Mouse (Mus musculus) kidney, adult 9 months (tissue): ENCODE measurements around the gene Bank1.
"Not testable (repeated sequence)": the region's sequence is repeated elsewhere in the genome, so short reads cannot be mapped to it uniquely, and the experiment has no call there.

Experiments
- DNase-seq: peaks from one replicate; pipeline ENCODE4 v3.0.0; 2022

The Bank1 gene

DNA sequence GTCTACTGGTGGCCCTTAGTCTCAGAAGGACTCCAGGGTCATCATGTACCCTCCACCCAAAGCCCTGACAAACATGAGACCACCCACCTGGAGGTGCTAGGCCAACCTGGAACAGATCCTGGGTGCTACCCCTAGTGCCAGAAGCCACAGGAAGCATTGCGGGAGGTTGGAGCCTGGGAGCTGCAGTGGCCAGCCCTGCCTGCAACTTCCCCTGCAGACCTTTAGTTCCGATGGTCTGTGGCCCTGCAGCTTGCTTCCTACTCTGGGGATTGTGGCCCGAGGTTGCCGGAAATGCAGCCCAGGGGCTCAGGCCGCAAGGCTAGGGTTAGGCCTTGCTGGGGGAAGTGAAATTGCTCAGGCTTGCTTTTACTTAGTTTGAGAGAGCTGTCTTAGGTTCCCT is at the start of gene Bank1:
Gene Bank1, minus strand, starts transcription at position 284 of the 400 bp plus-strand sequence.
- DNase-seq = peak; percentile 16

DNA sequence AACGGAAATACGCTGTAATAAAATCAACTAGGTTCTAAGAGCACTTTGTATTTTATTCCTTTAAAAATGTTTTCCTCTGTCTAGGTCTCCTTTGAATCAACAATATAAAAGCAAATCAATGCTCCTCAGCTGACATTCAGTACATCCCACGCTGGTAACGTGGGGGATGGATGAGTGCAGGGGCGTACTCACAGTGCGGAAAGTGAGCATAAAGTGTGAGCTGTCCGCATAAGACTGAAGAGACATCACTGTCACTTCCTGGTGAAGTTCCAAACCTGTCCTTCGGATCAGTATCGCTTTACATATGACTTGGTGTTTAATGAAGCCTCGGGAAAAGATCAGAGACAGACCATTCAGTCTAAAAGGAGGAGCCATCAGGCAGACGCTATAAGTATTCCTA is 44.0 kb upstream of the Bank1 start:
- no peak for DNase-seq

DNA sequence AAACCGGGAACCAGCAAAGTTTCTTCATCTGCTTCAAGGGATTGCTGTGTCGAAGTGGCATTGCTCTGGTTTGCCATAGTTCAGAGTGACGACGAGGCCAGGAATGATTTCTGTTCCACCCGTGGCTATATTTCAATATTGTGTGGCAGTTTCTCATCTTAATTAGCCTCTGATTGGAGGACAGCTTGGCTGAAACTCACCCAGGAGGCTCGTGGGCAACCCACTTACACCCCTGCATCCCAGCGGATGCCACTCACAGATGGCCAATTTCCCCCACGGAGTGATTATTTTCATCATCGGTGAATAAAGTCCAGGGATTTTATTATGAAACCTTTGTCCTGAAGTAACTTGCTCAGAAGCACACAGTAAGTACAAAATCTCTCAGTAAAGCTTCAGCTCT is 43.6 kb upstream of the Bank1 start:
- no peak for DNase-seq

DNA sequence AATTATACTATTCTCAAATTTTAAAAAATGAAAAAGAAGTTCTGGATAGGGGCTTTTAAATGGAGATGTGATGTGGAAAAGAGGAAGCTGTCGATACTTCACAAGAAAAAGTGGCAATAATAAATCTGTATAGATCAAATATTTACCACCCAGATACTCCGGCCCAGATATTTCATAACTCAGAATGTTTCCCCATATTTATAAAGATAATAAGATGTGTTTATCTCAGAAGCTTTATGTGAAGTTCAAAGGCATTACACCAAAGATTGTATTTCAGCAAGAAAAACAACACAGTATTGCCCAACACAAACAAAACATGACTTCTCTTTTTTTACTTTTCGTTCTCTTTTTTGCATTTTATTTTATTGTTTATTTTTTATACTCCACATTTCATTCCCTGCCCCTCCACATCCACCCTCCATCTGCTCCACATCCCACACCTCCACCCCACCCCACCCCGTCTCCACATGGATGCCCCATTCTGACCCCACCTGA is 42.7 kb upstream of the Bank1 start:
- no peak for DNase-seq

DNA sequence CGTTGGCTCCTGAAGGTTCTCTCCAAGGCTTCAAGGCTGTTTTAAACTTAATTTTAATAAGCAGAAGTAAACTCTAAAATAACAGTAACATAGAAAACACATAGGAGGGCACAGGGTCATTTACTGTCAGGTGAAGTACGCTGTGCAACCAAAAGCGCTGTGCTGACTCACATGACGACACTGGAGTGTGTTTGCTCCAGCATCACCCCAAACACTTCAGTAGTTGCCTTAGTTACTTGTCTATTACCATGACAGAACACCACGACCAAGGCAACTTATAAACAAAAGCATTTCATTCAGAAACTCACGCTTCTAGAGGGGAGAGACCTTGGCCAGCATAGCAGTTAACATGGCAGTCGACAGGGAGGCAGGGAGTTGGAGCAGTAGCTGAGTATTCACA is 23.8 kb upstream of the Bank1 start:
- no peak for DNase-seq

DNA sequence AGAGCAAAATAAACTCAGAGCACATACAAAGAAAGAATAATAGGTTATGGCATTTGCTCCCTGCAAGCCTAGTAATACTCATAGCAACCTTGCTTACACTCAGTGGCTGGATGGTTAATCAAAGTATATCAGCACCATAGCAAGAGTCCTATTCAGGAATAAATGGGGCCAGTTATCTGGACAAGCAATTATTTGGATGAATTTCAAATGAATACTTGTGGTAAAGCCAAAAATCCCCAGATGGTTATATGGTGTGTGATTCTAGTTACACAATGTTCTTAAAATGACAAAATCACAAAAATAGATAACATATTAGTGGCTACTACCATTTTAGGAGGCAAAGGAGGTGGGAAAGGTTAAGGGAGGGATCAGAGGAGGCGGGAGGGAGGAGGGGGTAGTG is 22.7 kb upstream of the Bank1 start:
- no peak for DNase-seq

DNA sequence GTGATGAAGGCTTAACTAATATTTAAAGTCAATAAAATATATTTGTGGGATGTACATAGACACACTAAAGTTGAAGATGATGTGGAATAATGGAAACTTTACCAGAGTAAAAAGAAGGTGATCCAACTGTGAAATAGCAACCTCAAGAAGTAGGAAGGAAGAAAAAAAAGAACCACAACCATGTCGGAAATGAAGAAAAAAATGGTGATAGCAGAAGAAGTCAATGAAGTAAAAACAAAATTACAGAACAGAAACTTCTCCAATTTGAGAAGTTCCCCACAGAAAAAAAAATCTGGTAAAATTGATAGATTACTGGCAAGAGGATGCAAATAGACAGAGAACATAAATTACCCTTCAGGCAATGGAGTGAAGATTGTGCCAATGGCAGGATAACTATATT is 21.4 kb upstream of the Bank1 start:
- DNase-seq = no peak

DNA sequence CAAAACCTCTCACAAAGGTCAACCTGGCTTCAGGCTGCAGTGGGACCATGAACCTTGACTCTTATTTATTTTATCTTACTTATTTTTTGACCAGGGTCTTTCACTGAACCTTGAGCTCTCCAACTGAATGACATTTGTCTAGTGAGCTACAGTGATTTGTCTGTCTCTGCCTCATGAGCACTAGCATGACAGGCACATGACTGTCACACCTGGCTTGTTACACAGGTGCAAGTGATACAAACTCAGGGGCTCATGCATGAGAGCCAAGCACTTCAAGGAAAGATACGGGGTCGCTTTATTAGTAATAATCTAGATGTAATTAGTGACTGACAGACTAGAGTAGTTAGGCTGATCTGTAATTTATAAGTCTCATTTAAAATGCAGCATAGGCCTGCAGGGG is 16.0 kb upstream of the Bank1 start:
- no peak for DNase-seq

DNA sequence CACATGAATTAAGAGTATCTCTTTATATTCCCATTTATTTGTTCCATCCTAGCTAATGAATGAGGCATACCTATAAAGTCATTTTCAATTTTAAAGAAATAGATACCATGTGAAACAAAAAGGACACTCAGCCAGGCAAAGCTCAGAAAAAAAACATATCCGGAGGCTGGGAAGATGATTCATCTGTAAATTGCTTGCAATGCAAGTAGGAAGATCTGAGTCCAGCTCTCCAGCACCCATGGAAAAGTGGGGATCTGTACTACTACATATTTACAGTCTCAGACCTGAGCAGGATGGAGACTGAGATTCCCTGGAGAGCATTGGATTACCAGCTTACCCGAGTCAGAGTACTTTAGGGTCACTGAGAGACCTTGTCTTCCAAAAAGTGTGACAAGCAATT is 14.0 kb upstream of the Bank1 start:
- no peak for DNase-seq

DNA sequence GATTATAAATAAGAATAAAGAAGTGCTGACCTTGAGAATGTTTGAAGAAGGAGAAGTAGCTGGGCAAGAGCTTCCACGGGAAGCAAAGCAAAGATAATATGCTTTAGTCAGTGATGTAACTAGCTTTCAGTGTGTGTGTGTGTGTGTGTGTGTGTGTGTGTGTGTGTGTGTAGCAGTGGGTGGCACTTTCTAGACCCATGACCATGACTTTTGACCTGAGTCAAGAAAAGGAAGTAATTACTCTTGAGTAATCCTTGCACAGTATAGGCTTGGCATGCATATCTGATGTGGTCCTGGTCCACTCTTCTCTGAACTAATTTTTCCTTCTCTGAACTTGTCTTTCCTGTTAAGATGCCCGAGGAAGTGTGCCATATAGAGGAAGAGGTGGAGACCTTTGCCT is 5.3 kb upstream of the Bank1 start:
- peak; percentile 3 for DNase-seq

DNA sequence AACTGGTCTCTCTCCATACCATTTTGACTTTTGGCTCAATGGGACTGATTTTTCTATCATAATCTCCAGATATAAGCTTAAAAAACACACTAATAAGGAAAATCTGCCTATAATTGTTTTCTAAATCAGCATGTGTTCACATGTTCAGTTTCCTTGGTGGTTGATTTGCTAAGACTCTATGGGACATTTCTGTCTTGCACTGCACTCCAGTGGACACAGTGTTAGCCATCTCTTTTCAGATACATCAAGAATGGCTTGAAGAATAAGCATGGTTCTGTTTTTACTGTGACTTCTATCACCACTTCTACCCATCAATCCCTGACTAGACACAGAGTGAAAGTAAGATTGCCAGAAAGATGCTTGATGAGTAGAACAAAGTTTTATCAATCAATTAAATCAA is 4.2 kb upstream of the Bank1 start:
- no peak for DNase-seq

DNA sequence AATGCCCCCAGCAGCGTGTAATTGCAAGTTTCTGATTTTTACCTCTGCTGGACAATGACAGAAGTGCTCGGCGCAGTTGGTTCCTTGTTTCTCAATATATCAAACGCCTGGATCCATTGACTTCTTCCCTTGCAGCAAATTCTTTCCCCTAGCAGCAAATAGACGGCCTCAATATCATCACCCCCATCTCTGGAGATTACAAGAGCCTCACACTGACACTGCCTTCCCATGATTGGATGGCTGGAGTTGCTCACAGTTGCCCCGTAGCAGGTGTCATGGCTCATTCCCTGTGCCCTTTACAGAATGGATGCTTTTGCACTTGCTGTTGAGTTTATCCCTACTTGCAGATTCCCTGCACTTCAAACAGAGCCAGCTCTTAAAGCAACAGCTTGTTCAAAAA is 3.3 kb upstream of the Bank1 start:
- DNase-seq = no peak

DNA sequence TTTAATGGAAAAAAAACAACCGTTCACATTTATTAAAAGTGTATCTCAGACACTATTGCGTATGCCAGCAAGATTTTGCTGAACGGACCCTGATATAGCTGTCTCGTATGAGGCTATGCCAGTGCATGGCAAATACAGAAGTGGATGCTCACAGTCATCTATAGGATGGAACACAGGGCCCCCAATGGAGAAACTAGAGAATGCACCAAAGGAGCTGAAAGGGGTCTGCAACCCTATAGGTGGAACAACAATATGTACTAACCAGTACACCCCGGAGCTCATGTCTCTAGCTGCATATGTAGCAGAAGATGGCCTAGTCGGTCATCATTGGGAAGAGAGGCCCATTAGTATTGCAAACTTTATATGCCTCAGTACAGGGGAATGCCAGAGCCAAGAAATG is 1.1 kb downstream of the Bank1 start:
- DNase-seq = not testable (repeated sequence)

DNA sequence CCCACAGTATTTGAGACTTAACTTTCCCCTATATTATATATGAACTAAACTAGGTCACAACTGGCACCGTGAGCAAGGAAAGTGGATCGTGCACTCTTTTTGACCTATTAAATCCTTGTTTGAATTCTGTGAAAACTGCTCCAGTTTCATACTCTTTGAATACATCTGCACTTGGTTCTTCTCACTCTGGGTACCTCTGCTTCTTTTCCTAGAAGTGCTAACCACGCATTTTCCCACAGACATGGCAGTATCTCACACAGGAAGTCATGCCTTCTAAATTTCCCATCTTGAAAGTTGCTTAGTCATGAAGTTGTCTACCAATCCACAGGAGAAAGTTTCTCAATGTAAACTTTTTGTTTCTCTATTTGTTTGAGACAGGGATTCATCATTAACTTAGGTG is 3.9 kb downstream of the Bank1 start:
- DNase-seq = no peak

DNA sequence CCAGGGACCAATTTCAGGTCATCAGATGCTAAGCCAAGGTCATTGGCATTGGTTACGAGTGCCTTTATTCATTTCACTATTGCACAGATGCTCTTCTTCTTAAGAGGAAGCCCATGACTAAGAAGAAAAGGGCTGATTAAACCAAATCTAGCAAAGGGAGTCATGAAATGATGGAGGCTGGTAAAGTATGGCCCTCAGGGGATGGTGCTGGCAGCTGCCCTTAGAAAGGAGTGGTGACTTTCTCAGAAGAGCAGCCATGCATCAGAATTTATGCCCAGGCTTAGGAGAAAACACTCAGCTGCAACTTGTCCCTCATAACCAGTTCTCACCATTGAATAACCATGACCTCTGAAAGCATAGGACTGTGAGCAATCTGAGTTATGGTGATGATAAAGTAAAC is 17.4 kb downstream of the Bank1 start:
- DNase-seq = peak; percentile 36

DNA sequence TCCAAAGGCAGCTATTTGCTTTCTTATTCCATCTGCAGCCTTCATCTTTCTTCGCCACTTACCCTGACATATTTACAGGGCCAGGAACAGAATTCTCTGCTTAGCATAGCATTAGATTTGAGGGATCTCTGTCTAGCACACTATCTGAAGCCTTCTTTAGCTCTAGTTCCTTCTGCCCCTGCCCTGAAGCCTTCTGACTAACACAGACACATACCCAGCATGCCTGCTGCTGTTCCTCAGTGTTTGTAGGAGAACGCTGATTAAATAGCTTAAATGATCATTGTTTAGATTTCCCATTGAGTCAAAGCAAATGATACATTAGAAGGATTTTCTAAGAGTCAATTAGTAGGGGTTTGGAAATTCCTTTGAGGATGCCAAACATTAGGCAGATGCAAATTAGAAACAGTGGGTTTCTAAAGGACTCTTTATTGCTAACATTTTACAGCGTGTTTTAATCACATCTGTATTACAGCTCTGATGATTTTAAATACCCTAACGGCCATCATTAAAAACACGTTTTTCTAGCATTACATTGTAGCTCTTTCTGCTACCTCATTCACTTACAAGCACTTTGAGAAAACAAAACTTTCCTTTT is 19.2 kb downstream of the Bank1 start:
- no peak for DNase-seq

DNA sequence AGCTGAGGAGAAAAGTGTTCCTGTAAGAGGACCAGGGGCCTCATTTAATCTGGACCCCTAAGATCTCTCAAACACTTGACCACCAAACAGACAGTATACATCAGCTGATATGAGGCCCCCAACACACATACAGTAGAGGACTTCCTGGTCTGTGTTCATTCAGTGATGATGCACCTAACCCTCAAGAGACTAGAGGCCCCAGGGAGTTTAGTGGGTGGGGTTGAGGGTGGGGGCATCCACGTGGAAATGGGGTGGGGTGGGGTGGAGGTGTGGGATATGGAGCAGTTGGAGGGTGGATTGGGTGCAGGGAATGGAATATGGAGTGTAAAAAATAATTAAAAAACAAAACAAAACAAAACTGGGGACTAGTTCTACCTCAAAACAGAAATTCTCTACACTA is 23.3 kb downstream of the Bank1 start:
- DNase-seq = no peak

DNA sequence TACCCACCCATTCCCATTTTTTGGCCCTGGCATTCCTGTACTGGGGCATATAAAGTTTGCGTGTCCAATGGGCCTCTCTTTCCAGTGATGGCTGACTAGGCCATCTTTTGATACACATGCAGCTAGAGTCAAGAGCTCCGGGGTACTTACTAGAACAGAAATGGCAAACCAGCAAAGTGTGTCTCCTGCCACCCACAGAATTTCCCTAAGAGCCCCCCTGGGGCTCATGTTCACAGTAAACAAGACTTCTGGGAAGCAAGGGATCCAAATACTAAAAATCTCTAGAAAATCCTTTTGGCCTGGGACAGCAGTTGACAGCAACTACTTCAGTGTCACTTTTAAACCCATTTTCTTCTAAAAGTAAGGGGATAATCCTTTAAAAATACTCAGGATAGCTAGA is 25.1 kb downstream of the Bank1 start:
- not testable (repeated sequence) for DNase-seq

DNA sequence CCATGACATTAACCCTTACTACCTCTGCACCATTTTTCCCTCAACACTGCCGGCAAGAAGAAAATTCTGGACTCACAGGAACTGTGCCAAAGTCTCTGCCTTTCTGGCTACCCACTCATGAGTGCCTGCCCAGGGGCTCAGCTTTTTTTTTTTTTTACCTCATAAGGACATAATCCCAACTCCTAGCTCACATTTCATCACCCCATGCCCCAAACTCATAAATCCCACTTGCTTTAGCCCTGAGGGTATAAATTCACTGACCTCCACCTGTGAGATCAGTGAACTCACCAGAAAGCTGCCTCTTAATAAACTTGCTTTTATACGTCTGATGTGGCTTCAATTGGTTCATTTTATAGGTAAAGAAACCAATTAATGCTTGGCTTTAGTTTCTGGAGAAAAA is 28.5 kb downstream of the Bank1 start:
- DNase-seq = peak; percentile 2

DNA sequence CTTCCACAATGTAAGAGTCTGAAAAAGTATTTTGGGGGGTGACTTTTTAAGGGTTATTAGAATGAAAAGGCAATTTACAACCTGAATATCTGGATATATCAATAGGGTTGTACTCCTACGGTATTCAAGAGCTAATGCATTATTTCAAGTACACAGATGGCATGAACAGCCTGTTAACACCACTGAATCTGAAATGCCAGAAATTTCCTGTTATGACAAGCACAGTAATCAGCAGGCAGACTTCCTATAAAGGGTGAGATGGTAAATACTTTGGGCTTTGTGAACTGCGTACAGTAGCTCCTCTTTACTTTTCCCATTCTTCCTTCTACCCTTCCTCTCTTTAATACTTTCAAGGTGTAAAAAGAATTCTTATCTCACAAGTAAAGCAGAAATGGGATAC is 30.6 kb downstream of the Bank1 start:
- no peak for DNase-seq

DNA sequence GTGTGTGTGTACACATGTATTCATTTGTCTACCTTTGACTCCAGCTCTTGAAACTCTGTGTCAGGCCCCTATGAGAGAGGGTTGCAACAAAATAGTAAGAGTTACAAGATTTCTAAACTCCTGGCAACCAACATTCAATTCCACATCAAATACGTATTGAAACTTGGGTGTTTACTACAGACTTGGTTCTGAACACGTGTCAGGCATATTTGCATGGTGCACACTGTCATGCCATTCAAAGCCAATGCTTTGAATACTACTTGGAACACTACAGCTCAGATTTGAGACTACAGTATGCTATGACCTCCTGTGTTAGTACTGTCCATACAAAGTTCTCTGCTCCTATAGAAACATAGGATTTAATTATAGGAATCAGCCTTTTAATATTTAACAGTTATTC is 38.0 kb downstream of the Bank1 start:
- no peak for DNase-seq

DNA sequence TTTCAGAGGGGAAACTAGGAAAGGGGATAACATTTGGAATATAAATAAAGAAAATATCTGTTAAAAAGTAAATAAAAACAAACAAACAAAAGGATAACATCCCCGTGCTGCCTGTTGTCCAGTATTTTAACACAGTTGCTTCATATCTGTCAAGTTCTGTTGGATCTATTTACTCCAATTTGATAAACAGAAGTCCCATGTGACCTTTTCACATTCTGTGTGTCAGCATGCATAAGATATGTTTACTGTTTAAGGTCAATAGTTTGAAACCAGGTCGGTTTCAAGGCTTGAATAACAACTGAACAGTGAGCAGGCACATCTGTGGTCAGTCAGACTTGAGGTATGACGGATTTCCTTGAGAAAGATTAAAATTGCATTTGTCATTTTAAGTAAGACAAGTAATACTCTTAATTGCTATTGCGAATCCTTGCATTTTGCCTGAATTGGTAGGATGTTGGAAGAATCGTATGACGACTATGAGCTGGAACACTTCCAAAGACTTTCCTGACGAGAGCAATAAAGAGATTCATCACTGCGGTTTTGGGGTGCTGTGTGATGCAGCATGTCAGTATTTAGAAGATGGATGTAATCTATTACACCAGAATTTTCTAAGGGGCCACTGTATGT is 60.8 kb downstream of the Bank1 start:
- no peak for DNase-seq

DNA sequence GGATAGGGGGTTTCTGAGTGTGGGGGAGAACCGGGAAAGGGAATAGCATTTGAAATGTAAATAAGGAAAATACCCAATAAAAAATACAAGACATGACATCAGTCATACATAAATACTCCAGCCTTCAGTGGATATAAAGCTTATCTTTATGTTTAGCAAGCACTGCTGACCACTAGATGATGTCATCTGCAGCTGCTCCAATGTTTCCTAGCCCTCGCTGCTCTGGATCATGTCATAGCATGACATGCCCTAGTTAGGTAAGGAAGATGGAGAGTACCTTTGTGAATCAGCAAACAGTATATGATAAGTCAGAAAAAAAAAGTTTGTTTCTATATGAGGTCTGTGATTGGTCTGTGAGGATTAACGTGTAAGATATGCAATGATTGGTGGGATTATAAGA is 68.1 kb downstream of the Bank1 start:
- no peak for DNase-seq

DNA sequence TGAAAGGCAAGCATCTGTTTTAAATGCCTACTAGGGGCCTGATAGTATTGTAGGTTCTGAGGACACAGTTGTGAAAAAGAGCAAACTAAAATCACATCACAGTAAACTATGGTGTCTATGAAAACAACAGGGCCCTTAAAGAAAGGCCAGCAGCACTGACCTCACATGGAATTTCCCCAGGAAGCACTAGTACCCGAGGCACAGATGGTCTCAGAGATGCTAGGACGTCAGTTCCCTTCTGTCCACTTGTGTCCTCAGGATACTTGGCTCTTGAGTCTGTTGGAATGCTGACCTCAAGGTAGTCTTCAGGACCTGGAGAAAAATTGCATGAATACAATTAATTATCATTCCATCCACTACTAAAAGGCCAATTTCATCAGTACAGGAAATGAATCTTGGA is 71.2 kb downstream of the Bank1 start:
- DNase-seq = no peak

DNA sequence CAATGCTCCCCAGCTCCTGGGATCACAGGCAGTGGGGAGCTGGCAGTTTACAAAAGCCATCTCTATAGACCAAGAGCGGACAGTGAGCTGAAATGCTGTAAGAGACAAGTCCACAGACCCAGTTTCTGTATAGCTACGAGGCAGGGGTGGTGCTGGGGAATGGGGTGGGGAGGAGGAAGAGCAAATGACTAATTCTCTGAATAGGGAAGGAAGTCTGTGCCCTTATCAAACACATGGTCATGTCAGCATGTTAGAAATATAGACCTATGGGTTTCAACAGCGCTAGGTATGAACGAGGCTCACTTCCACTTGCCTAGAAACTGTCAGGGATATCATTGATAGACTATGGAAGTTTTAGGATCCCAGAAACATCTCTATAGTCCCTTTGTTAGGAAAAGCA is 73.0 kb downstream of the Bank1 start:
- no peak for DNase-seq
